Mouse (Mus musculus) limb, embryonic 14.5 days (tissue): Measurements from ENCODE around the gene Rpl37. TPM values are rescaled to one million over a fixed set of nuclear protein-coding genes. Genes with fewer than 3 reads are reported as not detected.
A peak's percentile ranks its signal among the peaks of the same experiment; 100 is the strongest.

Source experiments
- ATAC-seq: fragments of 200-750 bp; cut with Nextera tagmentation; 2 replicates; pipeline ENCODE4 v1.8.0; 2017; ENCODE audit warnings: low read depth, moderate number of reproducible peaks, moderate TSS enrichment; ENCODE audit not compliant: low FRiP score
- DNase-seq: peaks from one replicate; pipeline ENCODE4 v3.0.0-alpha.2; 2015; ENCODE audit warnings: low spot score
- H3K27ac ChIP-seq: fragments of 300-500 bp; sonication (generic); replicated peaks from 2 replicates; pipeline ENCODE4 v1.5.1; 2014; ENCODE audit warnings: low read depth, mild to moderate bottlenecking, low read length, moderate library complexity, mixed read lengths
- H3K27me3 ChIP-seq: fragments of 300-500 bp; sonication (generic); 2 replicates; pipeline ENCODE4 v1.6.1; 2014; ENCODE audit warnings: low read length, mixed read lengths; ENCODE audit not compliant: control insufficient read depth, insufficient read depth
- H3K36me3 ChIP-seq: fragments of 300-500 bp; sonication (generic); 2 replicates; pipeline ENCODE4 v1.6.1; 2014; ENCODE audit warnings: mild to moderate bottlenecking, low read length, moderate library complexity, mixed read lengths; ENCODE audit not compliant: control insufficient read depth, insufficient read depth
- H3K4me1 ChIP-seq: fragments of 300-500 bp; sonication (generic); 2 replicates; pipeline ENCODE4 v1.6.1; 2014; ENCODE audit warnings: antibody characterized with exemption, low read length, mixed read lengths; ENCODE audit not compliant: control insufficient read depth, insufficient read depth
- H3K4me2 ChIP-seq: fragments of 300-500 bp; sonication (generic); replicated peaks from 2 replicates; pipeline ENCODE4 v1.6.1; 2014; ENCODE audit warnings: low read depth, mild to moderate bottlenecking, low read length, moderate library complexity; ENCODE audit not compliant: severe bottlenecking
- H3K4me3 ChIP-seq: fragments of 300-500 bp; sonication (generic); replicated peaks from 2 replicates; pipeline ENCODE4 v1.5.1; 2014; ENCODE audit warnings: low read length
- H3K9ac ChIP-seq: fragments of 300-500 bp; sonication (generic); 2 replicates; pipeline ENCODE4 v1.6.1; 2014; ENCODE audit warnings: mild to moderate bottlenecking, low read depth, low read length, moderate library complexity; ENCODE audit not compliant: severe bottlenecking
- H3K9me3 ChIP-seq: fragments of 300-500 bp; sonication (generic); 2 replicates; pipeline ENCODE4 v1.6.1; 2016; ENCODE audit warnings: low read length; ENCODE audit not compliant: control insufficient read depth
- POLR2A ChIP-seq: fragments of 200-500 bp; IDR thresholded peaks from 2 replicates; pipeline ENCODE4 v1.8.0; 2012; ENCODE audit warnings: inconsistent platforms, mild to moderate bottlenecking, moderate library complexity, borderline replicate concordance; ENCODE audit not compliant: insufficient read depth, insufficient read length; ENCODE audit errors: extremely low read depth
- WGBS: fragments of 180-500 bp; shearing (Covaris S2); extraction: QIAGEN DNeasy Blood & Tissue Kit; methylation state at CpG from one replicate; pipeline ENCODE4 v1.1.7; 2014; 5-methylcytosine and 5-hydroxymethylcytosine counted together
- polyA plus RNA-seq, 2 experiments: library from polyadenylated mRNA; depleted of rRNA in 1 of 2; stranded (reverse) in 1 of 2; unstranded in 1 of 2; fragments of >200 nt; fragmentation: Nextera tagmentation in 1 of 2; extraction: Ambion mirVana in 1 of 2; gene quantifications; 2 replicates each; pipeline versions ENCODE4 v1.2.1 to v1.2.3; 2012 to 2014

Gene Rpl37
- polyA plus RNA-seq, 2 experiments, result 865 to 1,908 TPM

DNA sequence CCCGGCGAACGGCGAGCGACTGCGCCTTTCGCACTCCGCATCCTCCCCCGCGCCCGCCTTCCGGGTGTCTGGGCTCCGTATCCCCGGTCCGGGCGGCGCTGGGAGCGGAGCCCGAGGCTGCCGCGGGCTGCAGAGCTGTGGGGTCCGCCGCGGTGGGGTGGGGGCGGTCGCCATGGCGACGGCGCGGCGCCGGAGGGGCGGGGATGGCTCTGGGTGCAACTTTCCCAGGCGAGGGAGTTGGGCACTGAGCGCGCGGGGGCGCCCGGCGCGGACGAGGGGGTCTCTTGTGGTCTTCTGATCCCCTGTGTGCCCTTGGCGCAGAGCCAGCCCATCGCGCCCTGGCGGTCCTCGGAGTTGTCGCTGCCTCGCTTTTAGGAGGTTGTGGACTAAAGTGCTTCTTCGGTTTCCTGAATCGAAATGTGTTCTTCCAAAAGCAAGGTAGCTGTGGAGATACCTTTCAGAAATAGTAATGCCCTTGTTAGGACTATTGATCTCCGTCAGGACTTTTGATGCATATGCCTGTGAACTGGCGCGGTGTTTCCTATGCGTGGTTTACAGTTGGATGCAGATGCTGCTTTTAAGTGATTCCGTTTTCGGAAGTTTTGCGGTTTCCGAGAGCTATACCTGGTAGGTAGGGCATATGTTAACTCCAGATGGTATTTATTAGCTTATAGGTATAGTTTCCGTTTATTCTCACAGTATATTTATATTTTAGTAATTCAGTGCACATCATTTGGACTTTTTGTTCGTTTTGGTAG is 27.8 kb downstream of the Rpl37 start:
- H3K36me3 ChIP-seq, result no peaks in the 10 kb centered on the region
- DNase-seq, result peak; percentile 56
- H3K27ac ChIP-seq, result peak overlapping the region; percentile 91
- no peak for TF ChIP-seq POLR2A
- peak overlapping the region; percentile 50 for H3K4me2 ChIP-seq
- no peaks in the 10 kb centered on the region for H3K9me3 ChIP-seq
- H3K27me3 ChIP-seq, result no peaks in the 10 kb centered on the region
- H3K4me3 ChIP-seq, result peak overlapping the region; percentile 86
- H3K9ac ChIP-seq, result peak overlapping the region; percentile 88
- H3K4me1 ChIP-seq, result peaks cover 18% of the 10 kb centered on the region
- peak; percentile 89 for ATAC-seq
- under 1% methylated on average over 48 of the region's 61 CpGs for WGBS

- TF ChIP-seq POLR2A, result no peak
- H3K4me1 ChIP-seq, result peaks cover 21% of the 10 kb centered on the region
- no peaks in the 10 kb centered on the region for H3K36me3 ChIP-seq
- no peak overlapping the region for H3K27ac ChIP-seq
- peak overlapping the region; percentile 86 for H3K4me3 ChIP-seq
- H3K9ac ChIP-seq, result no peak overlapping the region
- DNase-seq (no peak), ATAC-seq (no peak)
- H3K4me2 ChIP-seq, result peak overlapping the region; percentile 50
- no peaks in the 10 kb centered on the region for H3K27me3 ChIP-seq
- no peaks in the 10 kb centered on the region for H3K9me3 ChIP-seq
- WGBS, result 43% methylated on average over 9 of the region's 9 CpGs
These were observed 28.9 kb downstream of the Rpl37 start for GRCm38 (mm10) chr15:5145196-5145945.

GRCm38 (mm10) chr15:5149187-5149586 is 32.7 kb downstream of the Rpl37 start:
- 20% methylated on average over 4 of the region's 4 CpGs for WGBS
- DNase-seq, result peak; percentile 58
- Histone ChIP-seq H3K4me3 (no peak overlapping the region), H3K4me1 (peaks cover 21% of the 10 kb centered on the region), H3K36me3 (no peaks in the 10 kb centered on the region), H3K27ac (no peak overlapping the region), H3K27me3 (no peaks in the 10 kb centered on the region), H3K9me3 (no peaks in the 10 kb centered on the region), H3K9ac (no peak overlapping the region), H3K4me2 (0 out of 2 replicates have a peak overlapping the region, but pooled peaks have one; percentile 13)
- no peak for TF ChIP-seq POLR2A
- no peak for ATAC-seq

DNA sequence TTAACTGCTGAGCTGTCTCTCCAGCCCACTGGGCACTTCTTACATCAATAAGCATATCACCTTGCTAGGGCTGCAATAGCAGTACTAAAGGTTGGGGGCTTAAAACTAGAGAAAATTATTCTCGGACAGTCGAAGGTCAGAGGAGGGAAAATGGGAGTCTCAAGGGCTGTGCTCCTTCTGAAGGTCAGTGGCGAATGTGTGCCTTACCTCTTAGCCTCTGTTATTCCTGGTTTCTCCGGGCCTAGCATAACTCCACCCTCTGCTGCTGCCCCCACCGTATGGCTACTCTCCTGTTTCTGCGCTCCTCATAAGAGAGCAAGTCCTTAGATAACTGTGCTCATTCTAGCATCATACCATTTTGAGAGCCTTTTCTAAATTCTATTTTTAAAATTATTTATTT is 35.7 kb downstream of the Rpl37 start:
- H3K9me3 ChIP-seq, result no peaks in the 10 kb centered on the region
- H3K4me3 ChIP-seq, result no peak overlapping the region
- H3K36me3 ChIP-seq, result no peaks in the 10 kb centered on the region
- no peaks in the 10 kb centered on the region for H3K27me3 ChIP-seq
- 98% methylated on average over 6 of the region's 6 CpGs for WGBS
- ATAC-seq (no peak), DNase-seq (no peak)
- no peak overlapping the region for H3K4me2 ChIP-seq
- H3K4me1 ChIP-seq, result peaks cover 15% of the 10 kb centered on the region
- no peak overlapping the region for H3K27ac ChIP-seq
- no peak overlapping the region for H3K9ac ChIP-seq
- no peak for TF ChIP-seq POLR2A

- Histone ChIP-seq H3K9me3 (no peaks in the 10 kb centered on the region), H3K9ac (no peak overlapping the region), H3K4me3 (no peak overlapping the region), H3K27ac (no peak overlapping the region), H3K36me3 (no peaks in the 10 kb centered on the region), H3K4me2 (no peak overlapping the region), H3K4me1 (no peaks in the 10 kb centered on the region), H3K27me3 (no peaks in the 10 kb centered on the region)
- no peak for TF ChIP-seq POLR2A
- 84% methylated on average over 9 of the region's 9 CpGs for WGBS
- DNase-seq, result no peak
- no peak for ATAC-seq
These were observed 38.2 kb downstream of the Rpl37 start for GRCm38 (mm10) chr15:5154621-5155020.
